Mouse (Mus musculus) kidney, adult 2 months (tissue): ENCODE measurements around the gene Msn.

Experiments used
- CTCF ChIP-seq: fragments of 200-500 bp; conservative IDR thresholded peaks from 2 replicates; pipeline ENCODE4 v1.5.1; 2011; ENCODE audit warnings: low read depth, mild to moderate bottlenecking, control low read depth, low read length, moderate library complexity, mixed read lengths; ENCODE audit not compliant: insufficient read depth, insufficient read length
- POLR2A ChIP-seq: fragments of 200-500 bp; IDR thresholded peaks from one replicate; pipeline ENCODE4 v1.6.1; 2011; ENCODE audit warnings: low read depth, low read length, control low read depth

- TF ChIP-seq CTCF (no peak), POLR2A (no peak)
Observed at GRCm38 (mm10) chrX:96206872-96207271, 111.0 kb downstream of the Msn start.
